Mouse (Mus musculus): ENCODE data around the gene Nprl2. TPM values are rescaled to one million over a fixed set of nuclear protein-coding genes. Genes with fewer than 3 reads are reported as not detected.

Gene Nprl2
- polyA plus RNA-seq (2015; fragmentation: Nextera tagmentation; extraction: Ambion mirVana), result 32.4 and 33.3 TPM in 2 replicates

GRCm38 (mm10) chr9:107541474-107542351 is at the start of gene Nprl2, which contains the start of gene Cyb561d2:
Nprl2 (plus strand) TSS chr9:107542226.
Cyb561d2 (minus strand) TSS chr9:107542193.
- under 1% methylated on average over 46 of the region's 46 CpGs for WGBS
- peak; percentile 88 for ATAC-seq (replicated peaks; ENCODE audit: extremely low read depth, insufficient read depth, low FRiP score)
- no peaks in the 10 kb centered on the region for H3K9me3 ChIP-seq (replicated peaks; ENCODE audit: control insufficient read depth, low read length)
- H3K36me3 ChIP-seq (ENCODE audit: control insufficient read depth, insufficient read depth), result peaks cover 30% of the 10 kb centered on the region
- peak within 1 kb of the TSS; percentile 92 for H3K4me3 ChIP-seq (ENCODE audit: low read length)
- H3K9ac ChIP-seq (ENCODE audit: low read length), result peak within 1 kb of the TSS; percentile 90
- H3K4me1 ChIP-seq (ENCODE audit: control insufficient read depth, insufficient read depth, low read length), result peaks cover 28% of the 10 kb centered on the region
- H3K4me2 ChIP-seq (ENCODE audit: low read depth, low read length), result peak within 1 kb of the TSS; percentile 99
- no peaks in the 10 kb centered on the region for H3K27me3 ChIP-seq (ENCODE audit: control insufficient read depth, insufficient read depth, low read length)
- peak within 1 kb of the TSS; percentile 74 for H3K27ac ChIP-seq (ENCODE audit: low read length)

DNA sequence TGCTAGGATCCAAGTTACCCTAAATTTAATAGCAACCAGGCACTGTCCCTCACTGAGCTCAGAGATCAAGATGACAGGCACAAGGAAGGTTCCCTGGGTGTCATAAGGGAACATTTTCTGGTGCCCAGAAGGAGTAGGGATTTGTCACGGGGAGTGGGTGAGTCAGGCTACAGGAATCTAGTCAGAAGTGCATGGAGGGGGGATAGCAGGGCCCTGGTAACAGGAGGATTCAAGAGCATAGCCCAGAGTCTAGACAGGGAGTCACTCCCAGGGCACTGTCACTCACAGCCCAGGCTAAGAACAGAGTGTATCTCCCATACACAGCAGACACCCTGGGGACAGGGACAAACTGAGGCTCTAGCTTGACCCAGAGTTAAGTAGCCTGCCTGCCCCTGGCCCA is 48.5 kb upstream of the Nprl2 start:
- WGBS, result 22% methylated on average over 1 of the region's 1 CpGs
- H3K36me3 ChIP-seq (ENCODE audit: control insufficient read depth, insufficient read depth), result no peaks in the 10 kb centered on the region
- no peak overlapping the region for H3K4me3 ChIP-seq (ENCODE audit: low read length)
- no peaks in the 10 kb centered on the region for H3K27me3 ChIP-seq (ENCODE audit: control insufficient read depth, insufficient read depth, low read length)
- H3K9me3 ChIP-seq (replicated peaks; ENCODE audit: control insufficient read depth, low read length), result no peaks in the 10 kb centered on the region
- ATAC-seq (replicated peaks; ENCODE audit: extremely low read depth, insufficient read depth, low FRiP score), result no peak; the same call in 1 of the 2 replicates
- no peak overlapping the region for H3K9ac ChIP-seq (ENCODE audit: low read length)
- no peaks in the 10 kb centered on the region for H3K4me1 ChIP-seq (ENCODE audit: control insufficient read depth, insufficient read depth, low read length)
- H3K4me2 ChIP-seq (ENCODE audit: low read depth, low read length), result no peak overlapping the region
- no peak overlapping the region for H3K27ac ChIP-seq (ENCODE audit: low read length)

- Histone ChIP-seq H3K36me3 (ENCODE audit: control insufficient read depth, insufficient read depth) (no peaks in the 10 kb centered on the region), H3K9ac (ENCODE audit: low read length) (no peak overlapping the region), H3K27me3 (ENCODE audit: control insufficient read depth, insufficient read depth, low read length) (no peaks in the 10 kb centered on the region), H3K9me3 (replicated peaks; ENCODE audit: control insufficient read depth, low read length) (no peaks in the 10 kb centered on the region), H3K27ac (ENCODE audit: low read length) (no peak overlapping the region), H3K4me2 (ENCODE audit: low read depth, low read length) (no peak overlapping the region), H3K4me1 (ENCODE audit: control insufficient read depth, insufficient read depth, low read length) (no peaks in the 10 kb centered on the region), H3K4me3 (ENCODE audit: low read length) (no peak overlapping the region)
- ATAC-seq (replicated peaks; ENCODE audit: extremely low read depth, insufficient read depth, low FRiP score), result no peak
- 85% methylated on average over 12 of the region's 12 CpGs for WGBS
Observed at GRCm38 (mm10) chr9:107494238-107494637, 47.8 kb upstream of the Nprl2 start.

DNA sequence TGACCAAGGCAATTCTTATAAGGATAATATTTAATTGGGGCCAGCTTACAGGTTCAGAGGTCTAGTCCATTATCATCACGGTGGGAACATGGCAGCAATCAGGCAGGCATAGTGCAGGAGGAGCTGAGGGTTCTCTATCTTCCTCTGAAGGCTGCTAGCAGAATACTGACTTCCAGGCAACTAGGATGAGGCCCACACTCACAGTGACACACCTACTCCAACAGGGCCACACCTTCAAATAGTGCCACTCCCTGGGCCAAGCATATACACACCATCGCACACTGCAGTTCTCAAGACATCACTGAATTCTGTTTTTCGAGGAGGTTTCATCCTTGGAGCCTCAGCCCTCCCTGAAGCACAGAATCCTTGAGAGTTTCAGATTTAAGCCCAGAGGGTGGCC is 45.7 kb upstream of the Nprl2 start:
- Histone ChIP-seq H3K4me1 (ENCODE audit: control insufficient read depth, insufficient read depth, low read length) (0 out of 2 replicates have a peak, but pooled peaks cover 3% of the 10 kb centered on the region), H3K9me3 (replicated peaks; ENCODE audit: control insufficient read depth, low read length) (no peaks in the 10 kb centered on the region), H3K4me3 (ENCODE audit: low read length) (no peak overlapping the region), H3K36me3 (ENCODE audit: control insufficient read depth, insufficient read depth) (no peaks in the 10 kb centered on the region), H3K9ac (ENCODE audit: low read length) (no peak overlapping the region), H3K4me2 (ENCODE audit: low read depth, low read length) (no peak overlapping the region), H3K27me3 (ENCODE audit: control insufficient read depth, insufficient read depth, low read length) (no peaks in the 10 kb centered on the region), H3K27ac (ENCODE audit: low read length) (no peak overlapping the region)
- ATAC-seq (replicated peaks; ENCODE audit: extremely low read depth, insufficient read depth, low FRiP score), result no peak
- WGBS, result 86% methylated on average over 3 of the region's 3 CpGs

- Histone ChIP-seq H3K4me1 (ENCODE audit: control insufficient read depth, insufficient read depth, low read length) (0 out of 2 replicates have a peak, but pooled peaks cover 3% of the 10 kb centered on the region), H3K27me3 (ENCODE audit: control insufficient read depth, insufficient read depth, low read length) (no peaks in the 10 kb centered on the region; the same call in 1 of the 2 replicates), H3K9ac (ENCODE audit: low read length) (no peak overlapping the region), H3K4me3 (ENCODE audit: low read length) (no peak overlapping the region), H3K4me2 (ENCODE audit: low read depth, low read length) (no peak overlapping the region), H3K27ac (ENCODE audit: low read length) (no peak overlapping the region), H3K9me3 (replicated peaks; ENCODE audit: control insufficient read depth, low read length) (no peaks in the 10 kb centered on the region), H3K36me3 (ENCODE audit: control insufficient read depth, insufficient read depth) (no peaks in the 10 kb centered on the region)
- WGBS, result 55% methylated on average over 3 of the region's 3 CpGs
- ATAC-seq (replicated peaks; ENCODE audit: extremely low read depth, insufficient read depth, low FRiP score), result no peak
Observed at GRCm38 (mm10) chr9:107500708-107501286, 41.2 kb upstream of the Nprl2 start.

GRCm38 (mm10) chr9:107502131-107502846 is 39.7 kb upstream of the Nprl2 start:
- no peaks in the 10 kb centered on the region for H3K36me3 ChIP-seq (ENCODE audit: control insufficient read depth, insufficient read depth)
- H3K4me1 ChIP-seq (ENCODE audit: control insufficient read depth, insufficient read depth, low read length), result 0 out of 2 replicates have a peak, but pooled peaks cover 3% of the 10 kb centered on the region
- H3K27me3 ChIP-seq (ENCODE audit: control insufficient read depth, insufficient read depth, low read length), result no peaks in the 10 kb centered on the region; the same call in 1 of the 2 replicates
- H3K9me3 ChIP-seq (replicated peaks; ENCODE audit: control insufficient read depth, low read length), result no peaks in the 10 kb centered on the region
- 82% methylated on average over 12 of the region's 12 CpGs for WGBS
- no peak overlapping the region for H3K4me3 ChIP-seq (ENCODE audit: low read length)
- H3K27ac ChIP-seq (ENCODE audit: low read length), result no peak overlapping the region
- no peak for ATAC-seq (replicated peaks; ENCODE audit: extremely low read depth, insufficient read depth, low FRiP score)
- H3K9ac ChIP-seq (ENCODE audit: low read length), result no peak overlapping the region
- H3K4me2 ChIP-seq (ENCODE audit: low read depth, low read length), result no peak overlapping the region

- H3K4me1 ChIP-seq (ENCODE audit: control insufficient read depth, insufficient read depth, low read length), result 0 out of 2 replicates have a peak, but pooled peaks cover 3% of the 10 kb centered on the region
- no peaks in the 10 kb centered on the region for H3K36me3 ChIP-seq (ENCODE audit: control insufficient read depth, insufficient read depth)
- H3K27ac ChIP-seq (ENCODE audit: low read length), result no peak overlapping the region
- no peak overlapping the region for H3K9ac ChIP-seq (ENCODE audit: low read length)
- H3K4me3 ChIP-seq (ENCODE audit: low read length), result no peak overlapping the region
- no peak overlapping the region for H3K4me2 ChIP-seq (ENCODE audit: low read depth, low read length)
- H3K27me3 ChIP-seq (ENCODE audit: control insufficient read depth, insufficient read depth, low read length), result no peaks in the 10 kb centered on the region; the same call in 1 of the 2 replicates
- ATAC-seq (replicated peaks; ENCODE audit: extremely low read depth, insufficient read depth, low FRiP score), result no peak
- H3K9me3 ChIP-seq (replicated peaks; ENCODE audit: control insufficient read depth, low read length), result no peaks in the 10 kb centered on the region
- WGBS, result 77% methylated on average over 19 of the region's 19 CpGs
Observed at GRCm38 (mm10) chr9:107504662-107505537, 37.1 kb upstream of the Nprl2 start.

GRCm38 (mm10) chr9:107508266-107508665 is 33.8 kb upstream of the Nprl2 start:
- Histone ChIP-seq H3K9me3 (replicated peaks; ENCODE audit: control insufficient read depth, low read length) (no peaks in the 10 kb centered on the region), H3K4me3 (ENCODE audit: low read length) (no peak overlapping the region), H3K4me1 (ENCODE audit: control insufficient read depth, insufficient read depth, low read length) (no peaks in the 10 kb centered on the region), H3K27me3 (ENCODE audit: control insufficient read depth, insufficient read depth, low read length) (no peaks in the 10 kb centered on the region; the same call in 1 of the 2 replicates), H3K27ac (ENCODE audit: low read length) (no peak overlapping the region), H3K36me3 (ENCODE audit: control insufficient read depth, insufficient read depth) (no peaks in the 10 kb centered on the region), H3K4me2 (ENCODE audit: low read depth, low read length) (no peak overlapping the region), H3K9ac (ENCODE audit: low read length) (no peak overlapping the region)
- 61% methylated on average over 10 of the region's 10 CpGs for WGBS
- ATAC-seq (replicated peaks; ENCODE audit: extremely low read depth, insufficient read depth, low FRiP score), result no peak

All from heart, embryonic 16.5 days (tissue).